Comparison of ENCODE assay signal across 8 mouse cellular contexts in genomic region chr7:127776426-127776825, GRCm38 (mm10). TPM values are rescaled to one million over a fixed set of nuclear protein-coding genes. Genes with fewer than 3 reads are reported as not detected.
A peak's percentile ranks its signal among the peaks of the same experiment; 100 is the strongest.
DNase-seq lines count a peak whose midpoint lies in the region; ATAC-seq lines count a peak whose summit lies in the region.

Gene Setd1a (plus strand): TSS chr7:127776670.

- H3K27ac ChIP-seq in intestine, embryonic 15.5 days: peak within 1 kb of the TSS; percentile 98
- peak within 1 kb of the TSS; percentile 100 for H3K27ac ChIP-seq in midbrain, embryonic 10.5 days (replicated peaks)

- H3K9ac ChIP-seq in intestine, embryonic 15.5 days: peak within 1 kb of the TSS; percentile 88

- ATAC-seq in intestine, embryonic 15.5 days: peak; percentile 78
- ATAC-seq in activated CD4-positive, CD25-positive, alpha-beta regulatory T cell, adult 4 months: no peak

- WGBS in intestine, embryonic 15.5 days: under 1% methylated on average over 23 of the region's 23 CpGs
- under 1% methylated on average over 23 of the region's 23 CpGs for WGBS in midbrain, embryonic 10.5 days

- peak; percentile 89 for DNase-seq in adrenal gland, adult 8-10 months
- DNase-seq in embryo, embryonic 11.5 days (ENCODE audit: low read depth, low spot score): peak; percentile 74
- peak; percentile 78 to 88 for DNase-seq in gastrocnemius, postnatal 36 days
- DNase-seq in left cerebral cortex, postnatal 36 days (ENCODE audit: low spot score in 2 of 2): peak; percentile 86
- peak; percentile 85 for DNase-seq in midbrain, embryonic 10.5 days (ENCODE audit: low spot score)
- DNase-seq in skeletal muscle tissue, adult 2 months (ENCODE audit: low read depth, low spot score): peak; percentile 76

- peak within 1 kb of the TSS; percentile 92 for H3K4me3 ChIP-seq in intestine, embryonic 15.5 days (replicated peaks)
- peak within 1 kb of the TSS; percentile 97 for H3K4me3 ChIP-seq in midbrain, embryonic 10.5 days

- peaks cover 12% of the 10 kb centered on the region for H3K36me3 ChIP-seq in intestine, embryonic 15.5 days
- peaks cover 31% of the 10 kb centered on the region for H3K36me3 ChIP-seq in midbrain, embryonic 10.5 days

- intact Hi-C loops in gastrocnemius, postnatal 36 days (cut with DNase I): no loop called here
- intact Hi-C loops in left cerebral cortex, postnatal 36 days (cut with DNase I): loop anchor here (5.0 kb wide), 1 partner anchor 161 kb away; no protein-coding TSS in a partner anchor

- H3K9me3 ChIP-seq in intestine, embryonic 15.5 days: no peaks in the 10 kb centered on the region
- no peaks in the 10 kb centered on the region for H3K9me3 ChIP-seq in midbrain, embryonic 10.5 days (replicated peaks)

- H3K4me1 ChIP-seq in intestine, embryonic 15.5 days (replicated peaks): peaks cover 9% of the 10 kb centered on the region
- H3K4me1 ChIP-seq in midbrain, embryonic 10.5 days: peaks cover 22% of the 10 kb centered on the region

- peak within 1 kb of the TSS; percentile 84 for H3K4me2 ChIP-seq in intestine, embryonic 15.5 days (replicated peaks)

- H3K27me3 ChIP-seq in intestine, embryonic 15.5 days (replicated peaks): no peaks in the 10 kb centered on the region
- H3K27me3 ChIP-seq in midbrain, embryonic 10.5 days (ENCODE audit: low read depth, poor library complexity, severe bottlenecking): no peaks in the 10 kb centered on the region

RNA-seq across cellular contexts. Expression of gene Setd1a, which starts in this region (rescaled TPM):
- 10 to 100 TPM; 39.6 to 54.6 (median 45.7) TPM for total RNA-seq in adrenal gland, adult 8-10 months (2022)
- 10 to 100 TPM; 13.0 to 21.3 TPM for total RNA-seq in gastrocnemius, postnatal 36 days (2021)
- polyA plus RNA-seq in intestine, embryonic 15.5 days (2015; fragmentation: Nextera tagmentation; extraction: Ambion mirVana): 15.2 and 17.4 TPM in 2 replicates
- total RNA-seq in left cerebral cortex, postnatal 36 days (2021): 10 to 100 TPM; 40.0 to 53.4 TPM
- polyA plus RNA-seq in midbrain, embryonic 10.5 days (2016; fragmentation: Nextera tagmentation; extraction: Ambion mirVana): 13.4 and 14.7 TPM in 2 replicates
- polyA plus RNA-seq in activated CD4-positive, CD25-positive, alpha-beta regulatory T cell, adult 4 months (2017; shearing (Covaris generic)): 1 to 10 TPM; 6.3 to 7.4 TPM
